Mouse (Mus musculus) E14TG2a.4 (cell line): ENCODE measurements around the gene Tas2r144.

Source experiments
- CTCF ChIP-seq: conservative IDR thresholded peaks from 2 replicates; pipeline ENCODE4 v1.5.1; 2014; ENCODE audit warnings: low read length
- NANOG ChIP-seq: IDR thresholded peaks from 2 replicates; pipeline ENCODE4 v1.6.1; 2014; ENCODE audit warnings: borderline replicate concordance, low read length, mixed read lengths
- POU5F1 ChIP-seq: IDR thresholded peaks from 2 replicates; pipeline ENCODE4 v1.6.1; 2014; ENCODE audit warnings: low read length, borderline replicate concordance

DNA sequence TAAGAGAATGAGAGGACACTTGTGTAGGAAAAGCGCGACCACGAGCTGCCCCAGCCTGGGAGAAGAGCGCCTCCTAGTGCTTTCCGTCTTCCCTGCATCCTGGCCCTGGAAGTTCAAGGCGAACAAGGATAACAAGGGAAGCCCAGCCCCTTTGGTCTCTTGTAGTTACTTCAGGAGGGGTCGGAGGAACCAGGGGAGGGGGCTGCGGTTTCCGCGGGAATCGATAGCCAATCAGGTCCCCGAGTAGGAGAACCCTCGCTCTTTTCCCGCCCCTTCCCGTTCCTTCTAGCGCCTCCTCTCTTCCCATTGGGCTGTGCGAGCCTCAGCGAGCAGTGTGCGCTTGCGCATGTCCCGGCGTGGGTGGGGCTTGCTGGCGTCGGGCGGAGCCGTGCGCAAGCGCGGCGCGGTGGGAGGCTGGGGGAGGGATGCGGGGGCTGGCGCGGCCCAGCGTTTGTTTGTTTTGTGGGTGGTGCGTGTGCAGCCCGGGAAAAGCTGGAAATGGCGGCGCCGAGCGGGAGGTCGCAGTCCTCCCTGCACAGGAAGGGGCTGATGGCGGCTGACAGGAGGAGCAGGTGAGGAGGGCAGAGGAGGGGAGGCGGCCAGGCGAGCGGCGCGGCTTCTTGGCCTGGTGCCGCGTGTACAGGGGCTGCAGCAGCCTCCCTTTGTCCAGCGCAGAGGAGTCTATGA lies 49.6 kb downstream of the Tas2r144 start, which contains the start of gene Casp2:
- peak; percentile 73 for TF ChIP-seq CTCF
- TF ChIP-seq NANOG, result no peak
- no peak for TF ChIP-seq POU5F1
